8 mouse cellular contexts compared by ENCODE assay signal in the genomic region with DNA sequence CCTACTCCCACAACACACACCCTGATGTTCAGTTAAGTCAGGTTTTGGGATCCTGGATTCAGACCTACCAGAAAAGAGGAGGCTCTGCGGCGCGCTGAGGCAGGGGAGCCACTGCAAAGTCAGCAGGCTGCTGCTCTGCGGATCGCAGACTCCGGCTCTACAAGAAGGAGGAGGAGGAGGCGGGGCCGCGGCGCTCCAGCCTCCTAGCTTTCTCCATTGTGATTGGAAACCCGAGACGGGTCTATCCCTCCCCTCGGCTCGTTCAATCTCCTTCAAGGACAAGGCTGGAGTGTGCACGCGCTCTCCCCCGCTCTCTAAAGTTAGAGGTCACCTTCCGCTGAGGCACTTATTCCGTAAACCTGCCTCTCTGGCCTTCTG. TPM values are rescaled to one million over a fixed set of nuclear protein-coding genes. Genes with fewer than 3 reads are reported as not detected.
A peak's percentile ranks its signal among the peaks of the same experiment; 100 is the strongest.
DNase-seq lines count a peak whose midpoint lies in the region; ATAC-seq lines count a peak whose summit lies in the region.

Gene Ldhb, minus strand, starts transcription at position 173 of the 378 bp plus-strand sequence.

- DNase-seq in adrenal gland, postnatal 10 days, result peak; percentile 90
- peak; percentile 88 for DNase-seq in embryo, embryonic 11.5 days (ENCODE audit: low read depth, low spot score)
- DNase-seq in gastrocnemius, postnatal 4 days (ENCODE audit: low spot score in 2 of 2), result peak; percentile 70 to 81
- DNase-seq in intestine, embryonic 14.5 days (ENCODE audit: low spot score), result peak; percentile 89
- peak; percentile 89 to 95 for DNase-seq in left cerebral cortex, adult 9 months (ENCODE audit: low spot score in 2 of 2)
- DNase-seq in right cerebral cortex, adult 18-20 months, result peak; percentile 95
- DNase-seq in urinary bladder, postnatal 36 days (ENCODE audit: low spot score in 2 of 2), result peak; percentile 81 to 90

- H3K4me3 ChIP-seq in intestine, embryonic 14.5 days (ENCODE audit: low read depth, low read length), result peak within 1 kb of the TSS; percentile 53

- H3K36me3 ChIP-seq in intestine, embryonic 14.5 days (ENCODE audit: control insufficient read depth, insufficient read depth, low read length), result no peaks in the 10 kb centered on the region

- H3K4me1 ChIP-seq in intestine, embryonic 14.5 days (replicated peaks; ENCODE audit: control insufficient read depth, insufficient read depth, low read length), result peaks cover 3% of the 10 kb centered on the region

- H3K27ac ChIP-seq in intestine, embryonic 14.5 days (ENCODE audit: low read depth), result 0 out of 2 replicates have a peak within 1 kb of the TSS, but pooled peaks have one; percentile 36

- under 1% methylated on average over 19 of the region's 19 CpGs for WGBS in intestine, embryonic 14.5 days

- H3K27me3 ChIP-seq in intestine, embryonic 14.5 days (replicated peaks; ENCODE audit: control insufficient read depth, insufficient read depth, low read length), result peaks cover 9% of the 10 kb centered on the region; the same call in 1 of the 2 replicates

- peak; percentile 95 for ATAC-seq in intestine, embryonic 14.5 days (replicated peaks; ENCODE audit: low FRiP score, low TSS enrichment, low read depth)
- ATAC-seq in megakaryocyte, adult 5-6 weeks (ENCODE audit: poor library complexity, severe bottlenecking), result peak; percentile 79

- H3K9ac ChIP-seq in intestine, embryonic 14.5 days (ENCODE audit: low read length), result peak within 1 kb of the TSS; percentile 67

- H3K4me2 ChIP-seq in intestine, embryonic 14.5 days (ENCODE audit: low read length), result peak within 1 kb of the TSS; percentile 97

- no peaks in the 10 kb centered on the region for H3K9me3 ChIP-seq in intestine, embryonic 14.5 days (ENCODE audit: control insufficient read depth, low read length)

RNA-seq across cellular contexts. Expression of gene Ldhb, which starts in this region (rescaled TPM):
- total RNA-seq in adrenal gland, postnatal 10 days (2021), result 100 to 1,000 TPM; 483 to 579 TPM
- total RNA-seq in gastrocnemius, postnatal 4 days (2021), result 100 to 1,000 TPM; 162 to 170 TPM
- polyA plus RNA-seq in intestine, embryonic 14.5 days (2014; fragmentation: Nextera tagmentation; extraction: Ambion mirVana), result 149 and 183 TPM in 2 replicates
- 38.8 and 41.7 TPM in 2 replicates for total RNA-seq in megakaryocyte, adult 5-6 weeks (2015)
- 26.8 and 28.5 TPM in 2 replicates for total RNA-seq in megakaryocyte, adult 5-6 weeks (2017)

Comparison
In these comparisons a context has a peak if more than half of its experiments do, and no peak if none do; other contexts are left out.
1. Peak in every context shown above with its lines: DNase-seq, ATAC-seq, H3K4me3 ChIP-seq and H3K27ac ChIP-seq.